Mouse (Mus musculus): Measurements from ENCODE around the gene Zmym4. TPM values are rescaled to one million over a fixed set of nuclear protein-coding genes. Genes with fewer than 3 reads are reported as not detected.

Gene Zmym4
- polyA plus RNA-seq, 1 experiment from 2014 or later, result 21.2 TPM

DNA sequence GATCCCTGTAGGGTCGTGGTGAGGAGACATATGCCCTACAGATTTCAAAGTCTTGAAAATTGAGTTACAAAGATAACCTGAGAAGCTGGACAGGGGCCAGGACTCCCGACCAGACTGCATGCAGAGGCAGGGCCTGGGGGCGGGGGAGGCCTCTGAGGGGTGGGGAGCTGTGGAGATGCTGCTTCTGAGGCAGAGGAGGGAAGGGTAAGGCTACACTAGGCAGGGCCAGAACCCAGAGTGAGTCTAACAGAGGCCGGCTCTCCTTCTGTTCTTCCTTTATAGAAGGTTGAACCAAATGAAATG, 117.2 kb downstream of the Zmym4 start:
- ATAC-seq (ENCODE audit: insufficient number of reproducible peaks, low FRiP score), result no peak
- no peak overlapping the region for H3K4me3 ChIP-seq
- peaks cover 63% of the 10 kb centered on the region for H3K36me3 ChIP-seq
- no peaks in the 10 kb centered on the region for H3K27me3 ChIP-seq (replicated peaks)
- peaks cover 28% of the 10 kb centered on the region for H3K4me1 ChIP-seq (replicated peaks)
- H3K9me3 ChIP-seq (replicated peaks), result no peaks in the 10 kb centered on the region
- no peak overlapping the region; the same call in 1 of the 2 replicates for H3K9ac ChIP-seq
- H3K4me2 ChIP-seq, result no peak overlapping the region
- WGBS, result 43% methylated on average over 4 of the region's 4 CpGs
- peak overlapping the region; percentile 85 for H3K27ac ChIP-seq (ENCODE audit: poor library complexity, severe bottlenecking)

DNA sequence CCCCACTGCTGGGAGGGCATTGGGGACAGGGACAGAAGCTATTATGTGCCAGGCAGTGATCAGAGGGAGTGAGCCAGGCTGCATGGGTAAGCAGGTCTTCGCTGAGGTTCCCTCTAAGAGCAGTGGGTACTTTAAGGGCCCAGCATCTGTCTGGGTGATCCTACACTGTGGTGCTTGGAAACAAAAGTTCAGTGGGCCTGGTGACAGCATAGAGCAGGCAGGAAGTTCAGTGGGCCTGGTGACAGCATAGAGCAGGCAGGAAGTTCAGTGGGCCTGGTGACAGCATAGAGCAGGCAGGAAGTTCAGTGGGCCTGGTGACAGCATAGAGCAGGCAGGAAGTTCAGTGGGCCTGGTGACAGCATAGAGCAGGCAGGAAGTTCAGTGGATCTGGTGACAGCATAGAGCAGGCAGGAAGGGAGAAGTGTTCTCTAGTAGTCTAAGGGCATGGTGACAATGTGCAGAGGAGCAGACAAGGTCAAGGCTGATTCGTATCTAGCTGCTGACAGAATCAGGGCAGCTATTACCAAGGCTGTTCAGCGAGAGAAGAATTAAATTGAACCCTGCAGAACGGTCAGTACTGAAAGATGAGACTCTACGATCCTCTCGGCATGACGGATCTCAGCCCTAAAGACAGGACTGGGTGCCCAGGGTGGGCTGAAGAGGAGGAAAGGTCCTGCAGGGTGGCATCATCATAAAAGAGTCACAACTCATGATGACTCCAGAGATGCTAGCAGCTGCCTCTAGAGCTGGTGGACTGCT, 117.7 kb downstream of the Zmym4 start:
- Histone ChIP-seq H3K4me3 (no peak overlapping the region), H3K4me1 (replicated peaks) (peaks cover 28% of the 10 kb centered on the region), H3K27ac (ENCODE audit: poor library complexity, severe bottlenecking) (peak overlapping the region; percentile 85), H3K9ac (no peak overlapping the region; the same call in 1 of the 2 replicates), H3K9me3 (replicated peaks) (no peaks in the 10 kb centered on the region), H3K4me2 (no peak overlapping the region), H3K27me3 (replicated peaks) (no peaks in the 10 kb centered on the region), H3K36me3 (peaks cover 63% of the 10 kb centered on the region)
- no peak for ATAC-seq (ENCODE audit: insufficient number of reproducible peaks, low FRiP score)
- 53% methylated on average over 7 of the region's 7 CpGs for WGBS

DNA sequence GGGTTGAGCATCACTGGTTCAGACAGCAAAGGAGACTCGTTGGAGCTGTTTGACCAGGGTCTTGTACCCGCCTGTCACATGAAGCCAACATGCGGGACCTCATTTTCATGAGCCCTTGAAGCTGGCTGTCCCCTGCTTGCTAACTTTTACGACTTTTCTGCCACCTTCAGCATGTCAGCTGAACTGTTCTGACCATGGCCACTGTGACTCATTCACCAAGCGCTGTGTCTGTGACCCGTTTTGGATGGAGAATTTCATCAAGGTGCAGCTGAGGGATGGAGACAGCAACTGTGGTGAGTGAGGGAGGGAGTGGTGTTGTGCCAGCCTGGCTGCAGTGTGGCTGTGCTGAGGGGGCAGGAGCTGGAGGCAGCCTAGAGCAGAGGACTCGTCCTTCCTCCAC, 121.0 kb downstream of the Zmym4 start:
- peaks cover 51% of the 10 kb centered on the region for H3K36me3 ChIP-seq
- no peak overlapping the region for H3K27ac ChIP-seq (ENCODE audit: poor library complexity, severe bottlenecking)
- H3K4me3 ChIP-seq, result no peak overlapping the region
- no peak for ATAC-seq (ENCODE audit: insufficient number of reproducible peaks, low FRiP score)
- peaks cover 24% of the 10 kb centered on the region for H3K4me1 ChIP-seq (replicated peaks)
- no peak overlapping the region for H3K9ac ChIP-seq
- 62% methylated on average over 7 of the region's 7 CpGs for WGBS
- H3K27me3 ChIP-seq (replicated peaks), result no peaks in the 10 kb centered on the region
- no peak overlapping the region for H3K4me2 ChIP-seq
- H3K9me3 ChIP-seq (replicated peaks), result no peaks in the 10 kb centered on the region

DNA sequence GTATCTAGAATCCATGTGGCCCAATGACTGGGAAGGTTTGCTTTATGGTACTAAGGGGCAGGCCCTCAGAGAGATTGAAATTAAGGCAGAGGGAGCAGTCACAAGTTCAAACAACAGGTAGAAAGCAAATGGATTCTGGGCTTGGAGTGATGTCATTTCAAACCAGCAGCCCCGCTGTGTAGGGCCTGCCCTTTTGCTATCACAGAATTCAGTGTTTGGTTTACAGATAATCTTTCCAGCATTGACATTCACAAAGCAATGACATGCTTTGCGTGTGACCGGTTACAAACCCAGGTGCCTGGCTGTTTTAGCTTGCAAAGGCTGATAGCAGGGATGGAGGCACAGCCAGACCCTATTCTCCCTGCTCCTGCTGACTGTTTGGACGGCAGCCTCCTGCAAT, 122.3 kb downstream of the Zmym4 start:
- Histone ChIP-seq H3K9me3 (replicated peaks) (no peaks in the 10 kb centered on the region), H3K27ac (ENCODE audit: poor library complexity, severe bottlenecking) (no peak overlapping the region), H3K9ac (no peak overlapping the region), H3K36me3 (peaks cover 47% of the 10 kb centered on the region), H3K4me1 (replicated peaks) (peaks cover 15% of the 10 kb centered on the region), H3K27me3 (replicated peaks) (no peaks in the 10 kb centered on the region), H3K4me3 (no peak overlapping the region), H3K4me2 (no peak overlapping the region)
- whole genome bisulfite sequencing, result 50% methylated on average over 4 of the region's 4 CpGs
- ATAC-seq (ENCODE audit: insufficient number of reproducible peaks, low FRiP score), result no peak

DNA sequence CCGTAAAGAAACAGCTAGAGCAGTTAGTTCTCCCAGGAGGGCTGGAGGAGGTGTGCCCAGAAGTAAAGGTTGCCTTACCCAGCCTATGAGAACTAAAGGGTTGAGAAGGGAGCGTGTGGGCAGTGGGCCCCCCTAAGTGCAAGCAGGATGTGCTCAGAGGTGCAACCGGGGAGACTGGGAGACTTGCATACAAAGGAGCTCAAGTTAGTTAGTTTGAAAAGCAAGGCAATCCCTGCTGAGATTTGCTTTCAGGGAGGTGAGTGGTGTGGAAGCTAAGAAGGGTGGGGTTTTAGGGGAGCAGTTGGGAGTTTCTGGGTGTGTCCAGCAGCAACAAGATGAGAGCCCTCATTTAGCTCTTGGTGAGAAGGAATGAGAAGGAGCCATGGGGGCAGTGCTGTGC, 125.0 kb downstream of the Zmym4 start:
- no peak overlapping the region for H3K4me3 ChIP-seq
- WGBS, result 66% methylated on average over 3 of the region's 3 CpGs
- no peak overlapping the region for H3K9ac ChIP-seq
- no peak for ATAC-seq (ENCODE audit: insufficient number of reproducible peaks, low FRiP score)
- H3K36me3 ChIP-seq, result peaks cover 32% of the 10 kb centered on the region
- H3K4me2 ChIP-seq, result no peak overlapping the region
- no peaks in the 10 kb centered on the region for H3K27me3 ChIP-seq (replicated peaks)
- H3K27ac ChIP-seq (ENCODE audit: poor library complexity, severe bottlenecking), result no peak overlapping the region
- H3K4me1 ChIP-seq (replicated peaks), result peaks cover 12% of the 10 kb centered on the region; the same call in 1 of the 2 replicates
- H3K9me3 ChIP-seq (replicated peaks), result no peaks in the 10 kb centered on the region

DNA sequence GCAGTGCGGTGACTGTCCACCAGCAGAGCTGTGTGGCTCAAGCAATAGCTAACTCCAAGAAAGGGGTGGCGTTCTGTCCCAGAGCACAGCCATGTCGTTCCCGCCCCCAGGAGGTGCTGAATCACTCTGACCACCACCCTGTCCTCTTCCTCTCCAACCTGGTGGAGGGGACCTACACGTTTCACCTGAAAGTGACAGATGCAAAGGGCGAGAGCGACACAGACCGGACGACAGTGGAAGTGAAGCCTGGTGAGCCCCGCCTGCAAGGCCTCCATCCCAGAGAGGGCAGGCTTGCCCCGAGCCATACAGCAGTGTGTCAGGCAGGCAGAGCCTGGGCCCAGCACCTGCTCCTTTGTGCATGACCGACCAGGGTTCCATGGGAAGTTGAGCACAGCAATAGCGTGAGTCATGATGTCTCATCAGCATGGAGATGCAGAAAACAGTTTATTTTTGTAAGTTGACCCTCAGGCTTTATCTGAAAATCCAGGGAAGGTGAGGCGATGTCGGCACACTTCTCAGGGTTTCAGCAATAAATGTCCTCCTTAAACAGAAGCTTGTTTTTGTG, 126.9 kb downstream of the Zmym4 start:
- Histone ChIP-seq H3K4me2 (no peak overlapping the region), H3K27me3 (replicated peaks) (no peaks in the 10 kb centered on the region), H3K9ac (no peak overlapping the region), H3K9me3 (replicated peaks) (no peaks in the 10 kb centered on the region), H3K4me1 (replicated peaks) (peaks cover 14% of the 10 kb centered on the region; the same call in 1 of the 2 replicates), H3K36me3 (peaks cover 28% of the 10 kb centered on the region), H3K4me3 (no peak overlapping the region), H3K27ac (ENCODE audit: poor library complexity, severe bottlenecking) (no peak overlapping the region)
- no peak for ATAC-seq (ENCODE audit: insufficient number of reproducible peaks, low FRiP score)
- 87% methylated on average over 15 of the region's 15 CpGs for WGBS

DNA sequence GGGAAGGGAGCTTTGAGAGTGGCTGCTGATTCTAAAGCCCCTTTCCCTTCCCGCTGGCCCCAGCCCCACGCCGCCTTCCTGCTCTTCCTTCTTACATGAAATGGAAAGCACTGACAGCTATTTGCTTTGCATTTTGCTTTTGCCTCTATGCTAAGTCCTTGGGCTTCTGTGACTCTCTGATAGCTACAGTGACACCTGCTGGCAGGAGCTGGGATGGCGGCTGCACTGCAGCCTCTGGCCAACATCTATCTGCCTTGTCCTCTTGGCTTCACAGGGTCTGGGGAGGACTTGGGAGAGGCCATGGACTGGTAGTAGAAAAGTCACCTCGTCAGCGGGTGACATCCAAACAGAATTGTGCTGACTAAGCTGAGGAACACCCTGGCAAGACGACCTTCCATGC, 128.1 kb downstream of the Zmym4 start:
- ATAC-seq (ENCODE audit: insufficient number of reproducible peaks, low FRiP score), result no peak
- Histone ChIP-seq H3K36me3 (peaks cover 37% of the 10 kb centered on the region), H3K4me3 (no peak overlapping the region), H3K4me2 (no peak overlapping the region), H3K4me1 (replicated peaks) (peaks cover 14% of the 10 kb centered on the region; the same call in 1 of the 2 replicates), H3K27me3 (replicated peaks) (no peaks in the 10 kb centered on the region), H3K9me3 (replicated peaks) (no peaks in the 10 kb centered on the region), H3K9ac (no peak overlapping the region), H3K27ac (ENCODE audit: poor library complexity, severe bottlenecking) (no peak overlapping the region)
- 11% methylated on average over 7 of the region's 7 CpGs for WGBS

DNA sequence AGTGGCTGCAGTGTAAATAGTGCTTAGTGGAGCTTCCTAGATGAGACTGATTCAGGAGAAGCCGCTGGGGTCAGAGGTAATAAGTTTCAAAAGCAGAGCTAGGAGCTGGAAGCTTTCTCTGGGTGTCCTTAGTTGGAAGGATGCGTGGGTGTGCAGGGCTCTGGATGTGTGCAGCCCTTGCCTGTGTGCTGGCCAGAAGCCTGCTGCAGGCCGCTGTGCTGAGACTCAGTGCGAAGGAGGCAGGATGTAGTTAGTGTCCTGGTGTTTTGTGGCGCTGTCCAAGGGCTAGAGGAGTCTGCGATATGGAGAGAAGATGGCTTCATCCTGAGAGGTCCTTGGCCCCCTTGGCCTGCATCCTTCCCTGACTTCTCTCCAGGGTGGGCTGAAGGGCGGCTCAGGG, 129.1 kb downstream of the Zmym4 start:
- peak overlapping the region; percentile 33; the same call in 1 of the 2 replicates for H3K9ac ChIP-seq
- H3K4me3 ChIP-seq, result no peak overlapping the region
- no peaks in the 10 kb centered on the region for H3K27me3 ChIP-seq (replicated peaks)
- ATAC-seq (ENCODE audit: insufficient number of reproducible peaks, low FRiP score), result no peak
- WGBS, result 73% methylated on average over 7 of the region's 7 CpGs
- peaks cover 14% of the 10 kb centered on the region; the same call in 1 of the 2 replicates for H3K4me1 ChIP-seq (replicated peaks)
- H3K9me3 ChIP-seq (replicated peaks), result no peaks in the 10 kb centered on the region
- H3K36me3 ChIP-seq, result peaks cover 37% of the 10 kb centered on the region
- H3K4me2 ChIP-seq, result no peak overlapping the region
- peak overlapping the region; percentile 35; the same call in 1 of the 2 replicates for H3K27ac ChIP-seq (ENCODE audit: poor library complexity, severe bottlenecking)

DNA sequence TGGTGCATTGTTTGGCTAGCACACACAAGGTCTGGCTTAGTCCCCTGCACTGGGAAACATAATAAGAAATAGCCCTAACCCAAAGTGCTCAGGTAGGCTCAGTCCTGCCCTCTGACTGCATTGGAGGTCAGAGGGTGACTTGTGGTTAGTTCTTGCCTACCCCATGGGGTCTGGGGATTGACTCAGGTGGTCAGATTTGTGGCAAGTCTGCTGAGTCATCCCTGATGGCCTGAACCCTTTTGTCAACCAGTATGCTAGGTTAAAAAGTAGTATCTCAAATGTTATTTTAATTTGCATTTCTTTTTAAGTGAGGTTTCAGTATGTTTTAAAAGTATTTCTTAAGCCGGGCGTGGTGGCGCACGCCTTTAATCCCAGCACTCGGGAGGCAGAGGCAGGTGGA, 136.8 kb downstream of the Zmym4 start:
- no peaks in the 10 kb centered on the region for H3K27me3 ChIP-seq (replicated peaks)
- H3K9me3 ChIP-seq (replicated peaks), result peaks cover 2% of the 10 kb centered on the region; the same call in 1 of the 2 replicates
- ATAC-seq (ENCODE audit: insufficient number of reproducible peaks, low FRiP score), result no peak
- no peak overlapping the region for H3K4me3 ChIP-seq
- no peak overlapping the region for H3K9ac ChIP-seq
- peaks cover 39% of the 10 kb centered on the region for H3K36me3 ChIP-seq
- H3K27ac ChIP-seq (ENCODE audit: poor library complexity, severe bottlenecking), result no peak overlapping the region
- no peak overlapping the region for H3K4me2 ChIP-seq
- H3K4me1 ChIP-seq (replicated peaks), result peaks cover 6% of the 10 kb centered on the region
- 99% methylated on average over 5 of the region's 5 CpGs for WGBS

DNA sequence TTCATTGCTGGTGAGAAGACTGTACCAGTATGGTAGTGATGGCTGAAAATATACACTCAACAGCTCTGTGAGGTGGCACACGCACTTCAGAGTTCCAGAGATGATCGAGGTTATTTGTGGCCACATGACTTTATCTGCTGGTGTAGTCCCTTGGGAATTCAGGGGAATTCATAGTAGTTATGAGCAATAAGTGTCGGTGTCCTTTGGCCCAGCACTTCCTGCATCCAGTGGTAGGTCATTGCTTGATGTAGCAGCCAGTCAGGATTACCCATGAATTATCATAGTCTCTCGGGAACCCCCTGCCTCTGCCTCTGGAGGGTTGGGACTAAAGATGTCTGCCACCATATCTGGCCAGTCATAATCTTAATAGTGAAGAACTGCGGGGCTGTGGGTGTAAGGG, 144.0 kb downstream of the Zmym4 start:
- H3K27me3 ChIP-seq (replicated peaks), result no peaks in the 10 kb centered on the region
- no peak overlapping the region for H3K27ac ChIP-seq (ENCODE audit: poor library complexity, severe bottlenecking)
- peaks cover 36% of the 10 kb centered on the region for H3K36me3 ChIP-seq
- no peak overlapping the region for H3K4me2 ChIP-seq
- H3K4me1 ChIP-seq (replicated peaks), result peaks cover 19% of the 10 kb centered on the region
- no peak for ATAC-seq (ENCODE audit: insufficient number of reproducible peaks, low FRiP score)
- 78% methylated on average over 5 of the region's 5 CpGs for WGBS
- no peak overlapping the region for H3K9ac ChIP-seq
- H3K9me3 ChIP-seq (replicated peaks), result peaks cover 5% of the 10 kb centered on the region
- no peak overlapping the region for H3K4me3 ChIP-seq

DNA sequence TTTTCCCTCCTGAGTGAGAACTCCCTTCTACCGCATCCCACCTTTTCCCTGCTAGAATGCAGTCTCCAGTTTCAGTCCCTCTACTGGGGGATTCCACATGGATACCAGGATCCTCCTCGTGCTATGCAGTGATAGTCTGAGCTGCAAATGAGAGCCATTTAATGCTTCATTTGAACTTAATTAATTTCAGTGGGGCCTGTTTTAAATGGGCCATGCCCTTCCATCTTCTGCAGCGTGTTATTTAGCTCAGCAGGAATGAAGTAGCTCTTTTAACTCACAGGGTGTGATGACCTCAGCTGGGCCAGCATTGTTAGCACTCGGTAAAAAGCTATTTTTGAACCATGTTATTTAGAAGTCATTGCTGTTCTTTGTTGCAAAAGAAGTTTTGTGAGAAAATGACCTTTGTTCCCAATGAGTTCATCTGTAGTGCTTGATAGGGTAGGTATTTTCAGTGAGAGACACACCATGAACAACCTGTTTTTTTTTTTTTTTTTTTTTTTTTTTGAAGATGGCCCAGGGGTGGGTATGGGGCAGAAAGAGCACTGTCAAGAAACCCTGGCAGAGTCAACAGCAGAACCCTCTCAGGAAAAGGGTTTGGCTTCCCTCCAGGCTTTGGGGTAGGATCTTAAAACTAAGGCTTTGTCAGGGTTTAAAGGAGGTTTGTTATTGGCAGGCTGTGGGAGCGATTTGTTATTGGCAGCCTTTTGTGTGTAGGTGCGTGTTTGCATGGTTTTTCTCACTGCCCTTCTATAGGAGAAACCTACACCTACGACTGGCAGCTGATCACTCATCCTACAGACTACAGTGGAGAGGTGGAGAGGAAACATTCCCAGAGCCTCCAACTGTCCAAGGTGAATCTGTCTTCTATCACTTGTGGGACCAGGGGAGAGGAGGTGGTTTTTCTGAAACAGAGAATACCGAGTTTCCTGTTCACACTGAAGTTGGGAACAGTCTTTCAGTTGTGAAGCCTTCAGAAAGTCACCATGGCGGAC, 144.7 kb downstream of the Zmym4 start:
- Histone ChIP-seq H3K36me3 (peaks cover 33% of the 10 kb centered on the region), H3K9me3 (replicated peaks) (peaks cover 5% of the 10 kb centered on the region), H3K9ac (no peak overlapping the region), H3K27me3 (replicated peaks) (no peaks in the 10 kb centered on the region), H3K4me2 (no peak overlapping the region), H3K27ac (ENCODE audit: poor library complexity, severe bottlenecking) (no peak overlapping the region), H3K4me3 (no peak overlapping the region), H3K4me1 (replicated peaks) (peaks cover 14% of the 10 kb centered on the region; the same call in 1 of the 2 replicates)
- WGBS, result 65% methylated on average over 9 of the region's 9 CpGs
- no peak for ATAC-seq (ENCODE audit: insufficient number of reproducible peaks, low FRiP score)

Measured in heart, embryonic 12.5 days (tissue).